Mouse (Mus musculus) cerebellum, adult 2 months (tissue): ENCODE measurements around the gene Atp2a1.

Experiments used
- CTCF ChIP-seq: fragments of 200-500 bp; IDR thresholded peaks from 2 replicates; pipeline ENCODE4 v1.5.1; 2011; ENCODE audit warnings: low read depth, mild to moderate bottlenecking, control low read depth, low read length, moderate library complexity, borderline replicate concordance; ENCODE audit not compliant: insufficient read depth
- POLR2A ChIP-seq: fragments of 200-500 bp; IDR thresholded peaks from 2 replicates; pipeline ENCODE4 v1.6.1; 2011; ENCODE audit warnings: low read length, control low read depth, borderline replicate concordance; ENCODE audit not compliant: insufficient read depth

DNA sequence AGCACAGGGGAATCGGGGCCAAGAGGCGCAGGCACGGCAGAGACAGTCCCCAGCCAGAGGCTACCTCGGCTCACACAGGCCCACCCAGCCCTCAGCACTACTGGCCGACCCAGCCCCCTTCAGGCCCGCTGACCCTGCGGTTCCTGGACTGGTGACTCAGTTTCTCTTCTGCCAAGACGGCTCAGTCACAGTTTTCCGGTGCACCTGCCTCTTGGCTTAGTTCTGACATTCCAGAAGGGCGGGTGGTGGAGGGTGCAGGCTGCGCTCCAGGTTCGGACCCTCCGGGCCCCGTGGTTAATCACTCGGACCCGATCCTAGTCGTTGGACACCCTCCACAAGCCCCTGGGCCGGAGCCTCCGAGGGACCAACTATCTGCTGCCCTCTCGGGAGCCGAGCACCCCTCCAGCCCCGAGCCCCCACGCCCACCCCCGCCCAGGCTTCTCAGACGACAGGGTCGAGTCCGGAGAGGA lies 11.6 kb upstream of the Atp2a1 start:
- TF ChIP-seq CTCF = no peak
- TF ChIP-seq POLR2A = no peak
